Mouse (Mus musculus) midbrain, embryonic 13.5 days (tissue): ENCODE measurements around the gene Olfr452. TPM values are rescaled to one million over a fixed set of nuclear protein-coding genes. Genes with fewer than 3 reads are reported as not detected.

Source experiments
- ATAC-seq: fragments of 200-750 bp; cut with Nextera tagmentation; 2 replicates; pipeline ENCODE4 v1.8.0; 2017; ENCODE audit warnings: mild to moderate bottlenecking, moderate TSS enrichment, moderate library complexity
- H3K27ac ChIP-seq: fragments of 300-500 bp; sonication (generic); 2 replicates; pipeline ENCODE4 v1.5.1; 2015; ENCODE audit warnings: inconsistent platforms, mild to moderate bottlenecking, moderate library complexity
- H3K27me3 ChIP-seq: fragments of 300-500 bp; sonication (generic); 2 replicates; pipeline ENCODE4 v1.6.1; 2015; ENCODE audit warnings: mild to moderate bottlenecking, inconsistent platforms
- H3K36me3 ChIP-seq: fragments of 300-500 bp; sonication (generic); 2 replicates; pipeline ENCODE4 v1.6.1; 2015; ENCODE audit warnings: mild to moderate bottlenecking, inconsistent platforms
- H3K4me1 ChIP-seq: fragments of 300-500 bp; sonication (generic); replicated peaks from 2 replicates; pipeline ENCODE4 v1.6.1; 2015; ENCODE audit warnings: inconsistent platforms
- H3K4me2 ChIP-seq: fragments of 300-500 bp; sonication (generic); replicated peaks from 2 replicates; pipeline ENCODE4 v1.6.1; 2015; ENCODE audit warnings: moderate library complexity, mild to moderate bottlenecking, inconsistent platforms
- H3K4me3 ChIP-seq: fragments of 300-500 bp; sonication (generic); replicated peaks from 2 replicates; pipeline ENCODE4 v1.5.1; 2015; ENCODE audit warnings: mild to moderate bottlenecking, inconsistent platforms
- H3K9ac ChIP-seq: fragments of 300-500 bp; sonication (generic); replicated peaks from 2 replicates; pipeline ENCODE4 v1.6.1; 2015; ENCODE audit warnings: mild to moderate bottlenecking, inconsistent platforms
- H3K9me3 ChIP-seq: fragments of 300-500 bp; sonication (generic); 2 replicates; pipeline ENCODE4 v1.6.1; 2016; ENCODE audit warnings: mild to moderate bottlenecking, inconsistent platforms
- WGBS: fragments of 180-500 bp; shearing (Covaris S2); methylation state at CpG from one replicate; pipeline ENCODE4 v1.1.7; 2015; 5-methylcytosine and 5-hydroxymethylcytosine counted together
- polyA plus RNA-seq: library from polyadenylated mRNA; unstranded; fragments of >200 nt; fragmentation: Nextera tagmentation; extraction: Ambion mirVana; gene quantifications from 2 replicates; pipeline ENCODE4 v1.2.1, GENCODE M21; 2015

Olfr452 gene
- polyA plus RNA-seq = not detected in 2 replicates

GRCm38 (mm10) chr6:42784793-42785192 is at the start of gene Olfr452:
Olfr452 (plus strand) TSS chr6:42785093.
- Histone ChIP-seq H3K36me3 (no peaks in the 10 kb centered on the region), H3K4me2 (no peak within 1 kb of the TSS), H3K4me1 (no peaks in the 10 kb centered on the region), H3K9ac (no peak within 1 kb of the TSS), H3K9me3 (no peaks in the 10 kb centered on the region), H3K27ac (no peak within 1 kb of the TSS), H3K27me3 (no peaks in the 10 kb centered on the region), H3K4me3 (no peak within 1 kb of the TSS)
- no peak for ATAC-seq

- WGBS = 98% methylated on average over 1 of the region's 1 CpGs
- Histone ChIP-seq H3K4me1 (no peaks in the 10 kb centered on the region), H3K27me3 (no peaks in the 10 kb centered on the region), H3K4me3 (no peak within 1 kb of the TSS), H3K4me2 (no peak within 1 kb of the TSS), H3K9ac (no peak within 1 kb of the TSS), H3K27ac (no peak within 1 kb of the TSS), H3K36me3 (no peaks in the 10 kb centered on the region), H3K9me3 (no peaks in the 10 kb centered on the region)
- ATAC-seq = no peak
Measured at GRCm38 (mm10) chr6:42739071-42739470, 45.8 kb upstream of the Olfr452 start, which contains the start of gene Olfr453. Olfr453 (plus strand) TSS chr6:42739371.

GRCm38 (mm10) chr6:42742303-42742702 is 42.6 kb upstream of the Olfr452 start:
- no peak overlapping the region for H3K9ac ChIP-seq
- H3K4me2 ChIP-seq = no peak overlapping the region
- 81% methylated on average over 5 of the region's 5 CpGs for WGBS
- H3K36me3 ChIP-seq = no peaks in the 10 kb centered on the region
- H3K9me3 ChIP-seq = no peaks in the 10 kb centered on the region
- ATAC-seq = no peak
- no peak overlapping the region for H3K4me3 ChIP-seq
- no peaks in the 10 kb centered on the region for H3K4me1 ChIP-seq
- no peaks in the 10 kb centered on the region for H3K27me3 ChIP-seq
- H3K27ac ChIP-seq = no peak overlapping the region

GRCm38 (mm10) chr6:42747846-42748245 is 37.0 kb upstream of the Olfr452 start:
- no peak overlapping the region for H3K4me3 ChIP-seq
- no peak for ATAC-seq

GRCm38 (mm10) chr6:42756104-42756503 is 28.8 kb upstream of the Olfr452 start, which contains the start of gene Olfr38:
Olfr38 (plus strand) TSS chr6:42756404.
- 66% methylated on average over 1 of the region's 1 CpGs for WGBS
- Histone ChIP-seq H3K9me3 (no peaks in the 10 kb centered on the region), H3K27ac (no peak within 1 kb of the TSS), H3K4me2 (no peak within 1 kb of the TSS), H3K9ac (no peak within 1 kb of the TSS), H3K36me3 (no peaks in the 10 kb centered on the region), H3K4me1 (no peaks in the 10 kb centered on the region), H3K27me3 (no peaks in the 10 kb centered on the region), H3K4me3 (no peak within 1 kb of the TSS)
- no peak for ATAC-seq

More at GRCm38 (mm10) chr6:42747846-42748245, 37.0 kb upstream of the Olfr452 start:
- H3K9ac ChIP-seq = no peak overlapping the region
- no peaks in the 10 kb centered on the region for H3K27me3 ChIP-seq
- H3K4me1 ChIP-seq = no peaks in the 10 kb centered on the region
- no peak overlapping the region for H3K4me2 ChIP-seq
- no peaks in the 10 kb centered on the region for H3K36me3 ChIP-seq
- H3K27ac ChIP-seq = no peak overlapping the region
- H3K9me3 ChIP-seq = no peaks in the 10 kb centered on the region

GRCm38 (mm10) chr6:42777066-42777465 is 7.8 kb upstream of the Olfr452 start:
- Histone ChIP-seq H3K9me3 (no peaks in the 10 kb centered on the region), H3K27me3 (no peaks in the 10 kb centered on the region), H3K9ac (no peak overlapping the region), H3K4me2 (no peak overlapping the region), H3K4me1 (no peaks in the 10 kb centered on the region), H3K27ac (no peak overlapping the region), H3K36me3 (no peaks in the 10 kb centered on the region), H3K4me3 (no peak overlapping the region)
- no peak for ATAC-seq
- 91% methylated on average over 1 of the region's 1 CpGs for WGBS

GRCm38 (mm10) chr6:42790247-42790948 is 5.5 kb downstream of the Olfr452 start:
- H3K4me3 ChIP-seq = no peak overlapping the region
- H3K9ac ChIP-seq = no peak overlapping the region
- no peaks in the 10 kb centered on the region for H3K36me3 ChIP-seq
- peak; percentile 70; the same call in 1 of the 2 replicates for ATAC-seq
- WGBS = 47% methylated on average over 4 of the region's 4 CpGs
- H3K4me1 ChIP-seq = no peaks in the 10 kb centered on the region
- H3K4me2 ChIP-seq = no peak overlapping the region
- no peaks in the 10 kb centered on the region for H3K27me3 ChIP-seq
- H3K27ac ChIP-seq = peak overlapping the region; percentile 56; the same call in 1 of the 2 replicates
- no peaks in the 10 kb centered on the region for H3K9me3 ChIP-seq

GRCm38 (mm10) chr6:42790949-42791556 is 6.2 kb downstream of the Olfr452 start:
- Histone ChIP-seq H3K36me3 (no peaks in the 10 kb centered on the region), H3K4me3 (no peak overlapping the region), H3K27ac (0 out of 2 replicates have a peak overlapping the region, but pooled peaks have one; percentile 56), H3K4me1 (no peaks in the 10 kb centered on the region), H3K9me3 (no peaks in the 10 kb centered on the region), H3K4me2 (no peak overlapping the region), H3K27me3 (no peaks in the 10 kb centered on the region), H3K9ac (no peak overlapping the region)
- peak; percentile 71; the same call in 1 of the 2 replicates for ATAC-seq
- WGBS = 74% methylated on average over 9 of the region's 9 CpGs

GRCm38 (mm10) chr6:42794982-42795381 is 10.1 kb downstream of the Olfr452 start:
- no peaks in the 10 kb centered on the region for H3K9me3 ChIP-seq
- no peaks in the 10 kb centered on the region for H3K27me3 ChIP-seq
- H3K4me3 ChIP-seq = no peak overlapping the region
- no peaks in the 10 kb centered on the region for H3K36me3 ChIP-seq
- WGBS = 87% methylated on average over 3 of the region's 3 CpGs
- H3K4me2 ChIP-seq = no peak overlapping the region
- H3K4me1 ChIP-seq = no peaks in the 10 kb centered on the region
- no peak for ATAC-seq
- H3K9ac ChIP-seq = no peak overlapping the region
- no peak overlapping the region for H3K27ac ChIP-seq

- Histone ChIP-seq H3K9me3 (no peaks in the 10 kb centered on the region), H3K27me3 (no peaks in the 10 kb centered on the region), H3K4me3 (no peak within 1 kb of the TSS), H3K27ac (no peak within 1 kb of the TSS), H3K9ac (no peak within 1 kb of the TSS), H3K4me1 (no peaks in the 10 kb centered on the region), H3K4me2 (no peak within 1 kb of the TSS), H3K36me3 (no peaks in the 10 kb centered on the region)
- WGBS = 90% methylated on average over 1 of the region's 1 CpGs
- ATAC-seq = no peak
Measured at GRCm38 (mm10) chr6:42811639-42812038, 26.7 kb downstream of the Olfr452 start, which contains the start of gene Olfr450. Olfr450 (plus strand) TSS chr6:42811939.

GRCm38 (mm10) chr6:42834084-42834483 is 49.2 kb downstream of the Olfr452 start, which contains the start of gene Olfr449:
Olfr449 (plus strand) TSS chr6:42834384.
- H3K9ac ChIP-seq = no peak within 1 kb of the TSS
- no peaks in the 10 kb centered on the region for H3K36me3 ChIP-seq
- H3K4me3 ChIP-seq = no peak within 1 kb of the TSS

More at GRCm38 (mm10) chr6:42834084-42834483, 49.2 kb downstream of the Olfr452 start, which contains the start of gene Olfr449:
- H3K9me3 ChIP-seq = no peaks in the 10 kb centered on the region
- no peaks in the 10 kb centered on the region for H3K27me3 ChIP-seq
- H3K4me2 ChIP-seq = no peak within 1 kb of the TSS
- no peak within 1 kb of the TSS for H3K27ac ChIP-seq
- H3K4me1 ChIP-seq = no peaks in the 10 kb centered on the region
- no peak for ATAC-seq
